Mouse (Mus musculus) hindbrain, embryonic 13.5 days (tissue): Measurements from ENCODE around the gene Jag2. TPM values are rescaled to one million over a fixed set of nuclear protein-coding genes. Genes with fewer than 3 reads are reported as not detected.

Source experiments
- microRNA-seq: library from miRNA; unstranded; fragments of <30 nt; microRNA quantifications from one replicate; pipeline ENCODE4, GENCODE M21; 2016
- polyA plus RNA-seq: library from polyadenylated mRNA; unstranded; fragments of >200 nt; fragmentation: Nextera tagmentation; extraction: Ambion mirVana; gene quantifications from 2 replicates; pipeline ENCODE4 v1.2.1, GENCODE M21; 2015

The Jag2 gene
- polyA plus RNA-seq, 1 experiment from 2014 or later = 8.4 TPM

Small RNA genes within 50 kb of the gene (microRNA-seq; reads per million reads assigned to microRNA genes)
- 0.70 reads per million for gene Mir6941

Other genes starting within 250 kb of the Jag2 start
- gene Cep170b, start 209.3 kb downstream of the Jag2 start, polyA plus RNA-seq = 24.2 and 24.9 TPM in 2 replicates
- 6.4 and 7.0 TPM in 2 replicates for gene Pld4, start 169.1 kb downstream of the Jag2 start, polyA plus RNA-seq
- 0.84 and 0.86 TPM in 2 replicates for gene Ahnak2, start 127.1 kb downstream of the Jag2 start, polyA plus RNA-seq
- gene Clba1, start 120.8 kb downstream of the Jag2 start, polyA plus RNA-seq = 20.0 and 21.9 TPM in 2 replicates
- gene Cdca4, start 100.4 kb downstream of the Jag2 start, polyA plus RNA-seq = 55.3 and 60.5 TPM in 2 replicates
- not detected in 2 replicates for gene Gpr132, start 61.5 kb downstream of the Jag2 start, polyA plus RNA-seq
- gene Nudt14, start 12.3 kb upstream of the Jag2 start, polyA plus RNA-seq = 59.2 and 59.8 TPM in 2 replicates
- gene Btbd6, start 46.7 kb upstream of the Jag2 start, polyA plus RNA-seq = 40.0 and 45.5 TPM in 2 replicates
- gene Brf1, start 70.9 kb upstream of the Jag2 start, polyA plus RNA-seq = 58.3 and 58.6 TPM in 2 replicates
- gene Pacs2, start 84.7 kb upstream of the Jag2 start, polyA plus RNA-seq = 24.1 and 24.7 TPM in 2 replicates
- gene Tex22, start 144.7 kb upstream of the Jag2 start, polyA plus RNA-seq = 0.40 TPM in 1 of 2 replicates, not detected in the other
- 13.7 and 16.6 TPM in 2 replicates for gene Mta1, start 168.5 kb upstream of the Jag2 start, polyA plus RNA-seq
- gene Crip2, start 210.5 kb upstream of the Jag2 start, polyA plus RNA-seq = 324 and 347 TPM in 2 replicates
- gene Crip1, start 216.5 kb upstream of the Jag2 start, polyA plus RNA-seq = 47.1 and 48.0 TPM in 2 replicates
- gene Tedc1, start 226.6 kb upstream of the Jag2 start, polyA plus RNA-seq = 19.9 and 20.7 TPM in 2 replicates